Mouse (Mus musculus) adipocyte (in vitro differentiated cells): ENCODE measurements around the gene Ndc1.
A peak's percentile ranks its signal among the peaks of the same experiment; 100 is the strongest.
"Not testable (repeated sequence)": the region's sequence is repeated elsewhere in the genome, so short reads cannot be mapped to it uniquely, and the experiment has no call there.

Experiments
- DNase-seq: peaks from one replicate; pipeline ENCODE4 v3.0.0-alpha.2; 2016; ENCODE audit warnings: low spot score

The Ndc1 gene

DNA sequence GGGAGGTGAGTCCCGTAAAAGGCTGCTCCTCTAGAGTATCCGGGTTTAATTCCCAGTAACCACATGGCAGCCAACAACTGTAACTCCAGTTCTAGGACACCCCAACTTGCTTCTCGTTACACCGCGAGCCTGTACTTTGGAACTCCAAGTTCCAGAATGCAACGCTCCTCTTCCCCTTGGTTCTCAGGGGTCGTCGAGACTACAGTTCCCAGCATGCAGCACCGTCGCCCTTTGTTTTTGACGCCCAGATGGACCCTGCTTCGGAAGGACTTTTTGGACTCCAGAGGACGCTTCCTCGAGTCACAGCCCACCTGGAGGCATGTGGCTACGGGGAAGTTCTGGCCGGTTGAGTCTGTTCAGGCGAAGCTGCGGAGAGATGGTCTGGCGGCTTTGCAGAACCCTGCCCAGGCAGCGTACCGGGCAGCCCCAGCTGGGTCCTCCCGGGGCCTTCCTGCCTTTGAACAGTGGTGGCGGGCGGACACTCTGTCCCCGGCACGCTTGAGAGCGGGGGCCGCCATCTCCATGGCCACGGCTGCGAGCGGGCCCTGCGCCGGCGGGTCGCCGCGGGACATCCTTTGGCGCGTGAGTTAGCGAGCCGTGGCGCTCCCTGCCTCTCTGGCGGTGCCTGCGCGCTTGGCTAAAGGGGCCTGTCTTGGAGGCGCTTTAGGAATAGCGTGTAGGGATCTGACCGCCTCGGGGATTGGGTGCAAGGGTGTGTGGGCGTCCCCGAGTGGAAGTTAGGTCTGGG is at the start of gene Ndc1:
Gene Ndc1, plus strand, starts transcription at position 218 of the 748 bp plus-strand sequence.
- DNase-seq, result peak; percentile 86

- no peak for DNase-seq
Observed at GRCm38 (mm10) chr4:107318646-107319045, 48.9 kb upstream of the Ndc1 start.

- DNase-seq, result no peak
Observed at GRCm38 (mm10) chr4:107321041-107321440, 46.5 kb upstream of the Ndc1 start.

- DNase-seq, result no peak
Observed at GRCm38 (mm10) chr4:107323113-107323512, 44.5 kb upstream of the Ndc1 start.

DNA sequence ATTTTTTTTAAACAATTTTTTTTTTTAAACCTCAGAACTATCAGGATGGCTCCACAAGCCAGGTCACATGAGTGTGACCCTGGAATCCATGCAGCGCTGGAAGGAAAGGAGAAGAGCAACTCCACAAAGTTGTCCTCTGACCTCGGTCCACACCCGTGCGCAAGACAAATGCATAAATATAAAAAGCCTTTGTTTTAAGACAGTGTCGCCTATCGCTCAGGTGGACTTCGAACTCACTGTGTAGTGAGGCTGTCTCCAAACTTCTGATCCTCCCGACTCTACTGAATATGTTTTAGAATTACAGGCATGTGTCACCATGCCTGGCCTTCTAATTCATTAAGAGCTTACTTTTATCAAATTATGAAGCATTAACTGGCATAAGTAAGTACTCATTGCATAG is 39.1 kb upstream of the Ndc1 start:
- DNase-seq, result no peak

DNA sequence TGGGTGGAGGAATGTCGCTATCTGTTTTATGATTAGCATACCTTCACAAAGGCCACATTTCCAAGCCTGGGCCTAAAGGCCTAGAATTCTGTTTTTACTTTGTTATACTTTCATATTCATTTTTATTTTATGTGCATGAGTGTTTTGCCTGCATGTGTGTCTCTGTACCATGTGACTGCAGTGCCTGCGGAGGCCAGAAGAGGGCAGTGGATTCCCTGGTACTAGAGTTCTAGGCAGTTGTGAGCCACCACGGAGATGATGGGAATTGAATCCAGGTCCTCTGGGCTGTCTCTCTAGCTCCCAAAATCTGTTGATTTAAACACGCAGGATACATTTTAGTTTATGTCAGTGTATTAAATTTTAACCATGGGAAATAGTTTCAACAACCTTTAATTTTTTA is 34.1 kb upstream of the Ndc1 start:
- no peak for DNase-seq

DNA sequence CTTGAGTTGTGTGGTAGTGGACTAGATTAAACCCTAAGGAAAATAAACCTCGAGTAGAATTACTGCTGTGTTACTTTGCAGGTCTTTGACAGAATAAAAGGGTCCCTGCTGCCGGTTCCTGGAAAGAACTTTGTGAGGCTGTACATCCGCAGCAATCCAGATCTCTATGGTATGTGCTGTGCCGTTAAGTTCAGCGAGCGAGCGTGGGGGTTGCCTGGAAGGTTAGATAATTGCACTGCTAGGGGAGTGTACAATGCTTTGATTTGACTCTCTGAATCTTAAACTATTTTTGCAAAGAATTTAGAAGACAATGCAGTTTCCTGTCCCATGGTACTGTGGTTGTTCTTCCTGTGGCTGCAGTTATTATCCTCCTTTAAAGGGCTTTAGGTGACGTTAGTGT is 31.2 kb upstream of the Ndc1 start:
- DNase-seq, result no peak

DNA sequence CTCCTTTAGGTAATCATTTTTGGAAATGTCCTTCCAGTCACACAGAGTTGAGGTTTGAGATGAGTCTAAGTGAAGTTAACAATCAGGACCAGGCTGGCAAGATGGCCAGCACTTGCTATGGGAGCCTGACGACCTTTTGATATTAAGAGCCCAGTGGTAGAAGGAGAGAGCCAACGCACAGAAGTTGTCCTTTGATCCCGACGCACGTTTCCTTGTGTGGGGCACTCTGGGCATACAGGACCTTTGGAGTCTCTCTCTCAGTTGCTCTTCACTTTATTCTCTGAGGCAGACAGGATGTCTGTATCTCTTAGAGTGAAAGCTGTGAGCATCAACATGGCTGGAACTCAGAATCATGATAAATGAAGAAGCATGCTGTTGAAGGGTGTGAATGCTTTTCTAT is 30.1 kb upstream of the Ndc1 start:
- DNase-seq, result no peak

- no peak for DNase-seq
Observed at GRCm38 (mm10) chr4:107341354-107341753, 26.2 kb upstream of the Ndc1 start.

GRCm38 (mm10) chr4:107344612-107345011 is 23.0 kb upstream of the Ndc1 start:
- no peak for DNase-seq

DNA sequence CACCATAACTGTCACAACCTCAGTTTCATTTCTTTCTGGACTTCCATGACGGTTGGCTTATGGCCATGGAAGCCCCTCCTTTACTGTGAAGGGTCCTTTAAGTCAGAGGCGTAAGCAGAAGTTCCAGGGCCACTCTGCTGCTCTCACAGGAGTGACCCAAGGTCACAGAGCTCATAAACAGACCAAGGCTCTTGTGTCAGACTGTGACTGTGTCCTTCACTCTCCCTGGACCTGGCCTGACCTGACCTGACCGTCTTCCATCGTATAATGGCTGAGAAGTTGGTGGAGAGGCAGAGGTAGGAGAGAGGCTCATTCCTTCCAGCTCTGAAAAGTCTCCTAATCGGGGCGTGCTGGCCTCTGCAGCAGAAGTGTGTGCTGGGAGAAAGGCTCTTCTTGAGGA is 20.4 kb upstream of the Ndc1 start:
- DNase-seq, result no peak

- no peak for DNase-seq
Observed at GRCm38 (mm10) chr4:107348529-107349310, 18.9 kb upstream of the Ndc1 start.

DNA sequence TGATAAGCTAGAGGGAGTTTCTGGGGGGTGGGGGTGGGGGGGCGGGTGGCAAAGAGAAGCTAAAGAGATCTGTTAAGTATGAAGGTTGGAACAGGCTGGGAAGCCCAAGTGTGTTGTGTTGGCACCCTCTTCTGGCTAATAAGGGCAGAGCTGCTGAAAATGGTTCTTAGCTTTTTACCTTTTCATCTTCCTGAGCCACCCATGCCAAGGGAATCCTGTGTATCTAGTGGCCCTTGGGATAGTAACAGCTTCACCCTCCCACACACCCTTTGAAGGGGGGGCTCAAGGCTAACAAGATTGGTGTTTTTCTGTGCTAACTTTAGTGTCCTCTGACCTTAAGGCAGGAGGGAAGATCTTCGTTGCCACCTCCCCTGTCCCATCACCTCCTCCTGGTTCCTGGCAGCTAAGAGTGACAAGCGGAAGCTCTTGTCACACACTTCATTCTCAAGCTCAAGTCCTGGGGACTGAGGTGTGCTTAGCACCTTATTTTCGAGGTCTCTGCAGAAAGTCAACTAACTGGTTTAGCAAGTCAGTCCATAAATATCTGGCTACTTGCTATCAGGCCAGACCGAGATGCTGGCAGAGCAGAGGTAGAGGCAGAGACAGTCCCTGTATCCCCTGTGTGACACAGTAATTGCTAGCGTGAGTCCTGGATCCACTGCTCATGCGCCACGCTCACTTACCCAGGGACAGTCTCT is 18.1 kb upstream of the Ndc1 start:
- peak; percentile 51 for DNase-seq

GRCm38 (mm10) chr4:107351368-107351767 is 16.2 kb upstream of the Ndc1 start:
- no peak for DNase-seq

DNA sequence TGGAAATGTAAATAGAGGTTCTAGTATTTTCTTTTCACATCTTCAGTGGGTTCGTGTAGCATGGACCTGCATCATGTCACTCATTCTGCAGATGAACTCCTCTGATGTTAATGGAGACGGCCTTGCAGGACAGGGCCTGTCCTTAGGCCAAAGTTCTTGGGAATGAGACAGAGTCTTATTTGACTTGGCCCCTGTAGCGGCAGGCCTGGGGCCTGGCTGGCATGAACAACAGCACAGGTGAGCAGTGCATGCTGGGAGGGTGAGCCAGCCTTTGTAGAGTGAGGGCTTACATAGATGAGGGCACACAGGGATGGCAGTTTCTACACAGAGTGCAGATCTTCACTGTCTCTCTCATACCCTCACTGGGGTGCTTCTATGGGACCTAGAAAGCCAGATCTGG is 14.0 kb upstream of the Ndc1 start:
- DNase-seq, result no peak

- DNase-seq, result no peak
Observed at GRCm38 (mm10) chr4:107354126-107354525, 13.5 kb upstream of the Ndc1 start.

DNA sequence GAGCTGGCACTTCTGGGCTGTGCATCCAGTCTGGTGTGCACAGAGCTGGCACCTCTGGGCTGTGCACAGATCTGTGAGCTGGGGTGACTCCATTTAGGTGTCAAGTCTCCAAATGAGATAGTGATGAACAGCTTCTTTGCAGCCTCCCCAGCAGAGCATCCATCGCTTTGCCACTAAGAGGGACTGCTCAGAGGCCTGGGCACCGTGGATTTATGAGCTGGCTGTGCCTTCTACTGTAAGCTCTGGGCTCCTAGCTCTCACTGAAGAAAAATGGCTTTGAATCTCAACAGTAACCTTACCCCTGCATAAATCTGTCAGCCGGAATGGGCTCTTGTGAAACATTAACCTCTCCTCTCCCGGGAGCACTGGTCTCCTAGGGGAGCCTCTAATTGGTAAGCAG is 13.0 kb upstream of the Ndc1 start:
- peak; percentile 32 for DNase-seq

GRCm38 (mm10) chr4:107357172-107357571 is 10.4 kb upstream of the Ndc1 start:
- not testable (repeated sequence) for DNase-seq

GRCm38 (mm10) chr4:107358460-107358859 is 9.1 kb upstream of the Ndc1 start:
- DNase-seq, result no peak

DNA sequence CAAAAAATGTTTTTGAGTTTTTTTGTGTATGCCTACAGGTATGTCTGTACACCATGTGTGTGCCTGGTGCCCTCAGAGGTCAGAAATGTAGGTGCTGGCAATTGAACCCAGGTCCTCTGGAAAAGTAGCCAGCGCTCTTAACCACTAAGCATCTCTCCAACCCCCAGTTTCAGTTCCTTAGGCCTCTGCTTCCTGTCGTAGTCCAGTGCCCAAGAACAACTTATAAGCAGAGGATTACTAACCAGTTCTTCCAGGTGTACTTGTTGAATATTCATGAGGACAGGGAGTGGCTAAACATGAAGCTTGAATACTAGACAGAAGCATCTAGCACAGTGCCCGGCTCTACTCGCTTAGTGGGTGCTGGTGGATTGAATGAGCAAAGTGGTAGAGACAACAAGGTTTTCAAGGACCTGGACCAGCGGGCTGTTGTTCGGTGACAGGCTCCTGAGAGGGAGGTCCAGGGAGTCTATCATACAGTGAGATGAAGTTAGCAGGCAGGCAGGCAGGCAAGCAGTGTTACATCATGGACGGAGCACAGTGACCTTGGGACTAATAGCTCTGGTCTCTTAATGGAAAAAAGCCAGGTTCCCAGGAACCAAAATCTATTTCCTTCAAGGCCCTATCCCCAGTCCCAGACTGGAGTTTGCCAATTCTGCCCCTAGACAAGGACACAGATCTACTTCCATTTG is 7.0 kb upstream of the Ndc1 start:
- no peak for DNase-seq

- no peak for DNase-seq
Observed at GRCm38 (mm10) chr4:107362755-107363154, 4.8 kb upstream of the Ndc1 start.

DNA sequence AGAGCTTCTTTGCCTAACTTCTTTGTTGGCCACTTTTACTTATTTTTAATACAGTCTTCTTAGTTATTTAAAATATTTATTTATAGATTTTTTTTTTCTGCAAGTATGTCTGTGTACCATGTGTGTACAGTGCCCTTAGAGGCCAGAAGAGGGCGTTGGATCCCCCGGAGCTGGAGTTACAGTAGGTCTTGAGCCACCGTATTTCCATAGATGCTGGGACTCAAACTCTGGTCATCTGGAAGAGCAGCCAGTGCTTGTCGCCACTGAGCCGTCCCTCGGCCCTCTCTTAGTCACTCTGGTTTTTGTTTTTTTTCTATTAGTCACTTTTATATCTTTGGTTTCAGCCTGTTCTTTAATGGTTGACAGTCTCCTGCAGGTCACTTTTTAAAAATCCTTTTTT is 4.0 kb upstream of the Ndc1 start:
- DNase-seq, result no peak
